Comparison of ENCODE assay signal across 8 mouse cellular contexts in the genomic region with DNA sequence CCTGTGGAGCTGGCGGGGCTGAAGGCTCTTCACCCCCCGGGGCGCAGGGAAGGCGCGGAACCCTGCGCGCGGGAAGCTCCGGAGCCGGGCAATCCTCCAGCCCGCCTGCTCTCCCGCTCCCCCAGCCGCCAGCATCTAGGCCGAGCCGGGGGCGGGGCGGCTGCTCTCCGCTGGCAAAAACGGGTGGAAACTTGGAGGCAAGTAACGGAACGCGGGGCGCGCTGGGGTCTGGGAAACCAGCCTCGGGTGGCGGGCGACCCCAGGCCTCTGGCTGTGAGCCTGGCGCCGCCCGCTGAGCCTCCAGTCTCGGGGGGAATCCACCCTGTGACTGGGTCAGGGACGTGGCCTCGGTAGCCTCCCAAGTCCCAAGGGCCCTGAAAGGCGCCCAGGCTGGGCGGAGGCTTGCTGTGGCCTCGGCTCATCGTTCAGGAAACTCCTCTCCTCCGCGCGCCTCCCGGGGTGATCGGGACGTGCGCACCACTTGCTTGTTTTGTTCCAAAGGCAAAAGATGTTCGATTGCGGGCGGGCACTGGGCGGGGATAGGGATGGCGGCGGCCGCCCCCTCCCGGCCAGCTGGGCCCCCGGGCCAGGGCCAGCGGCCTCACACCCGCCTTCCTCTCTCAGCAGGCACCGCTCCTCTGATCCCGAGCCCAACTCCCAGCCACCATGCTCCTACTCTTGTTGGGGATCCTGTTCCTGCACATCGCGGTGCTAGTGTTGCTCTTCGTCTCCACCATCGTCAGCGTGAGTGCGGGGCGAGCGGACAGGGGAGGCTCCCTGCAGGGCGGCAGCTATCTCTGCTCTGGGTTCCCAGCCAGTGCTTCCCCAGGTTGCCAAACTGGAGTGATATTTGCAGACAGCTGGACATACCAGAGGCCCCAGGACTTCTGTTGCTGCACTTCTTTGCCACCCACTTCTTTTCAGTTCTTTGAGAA. TPM values are rescaled to one million over a fixed set of nuclear protein-coding genes. Genes with fewer than 3 reads are reported as not detected.
DNase-seq lines count a peak whose midpoint lies in the region; ATAC-seq and TF ChIP-seq lines count a peak whose summit lies in the region.

No protein-coding gene starts in this region.

- no peaks in the 10 kb centered on the region for H3K4me1 ChIP-seq in thymus, adult 2 months (replicated peaks; ENCODE audit: control insufficient read depth, insufficient read depth, low read length)
- H3K4me1 ChIP-seq in forebrain, embryonic 11.5 days (replicated peaks; ENCODE audit: control insufficient read depth, insufficient read depth, low read length): peaks cover 12% of the 10 kb centered on the region; the same call in 1 of the 2 replicates
- peaks cover 62% of the 10 kb centered on the region for H3K4me1 ChIP-seq in heart, embryonic 15.5 days (replicated peaks)
- 0 out of 4 replicates have a peak, but pooled peaks cover 0 to 2% of the 10 kb centered on the region in 2 experiments for H3K4me1 ChIP-seq in liver, embryonic 14.5 days (replicated peaks; ENCODE audit: control insufficient read depth in 2 of 2, insufficient read depth in 2 of 2, low read length in 1 of 2)
- H3K4me1 ChIP-seq in neural tube, embryonic 15.5 days: peaks cover 59% of the 10 kb centered on the region

- H3K4me2 ChIP-seq in forebrain, embryonic 11.5 days (ENCODE audit: low read depth, low read length, severe bottlenecking): peak overlapping the region; percentile 91
- peak overlapping the region; percentile 83 for H3K4me2 ChIP-seq in heart, embryonic 15.5 days
- H3K4me2 ChIP-seq in liver, embryonic 14.5 days (ENCODE audit: low read depth): peak overlapping the region; percentile 25
- peak overlapping the region; percentile 99 for H3K4me2 ChIP-seq in neural tube, embryonic 15.5 days

- ATAC-seq in forebrain, embryonic 11.5 days (replicated peaks; ENCODE audit: low FRiP score): peak; percentile 19; the same call in 1 of the 2 replicates
- peak; percentile 60 for ATAC-seq in heart, embryonic 15.5 days (replicated peaks; ENCODE audit: insufficient number of reproducible peaks, insufficient read depth, low FRiP score, low read depth)
- ATAC-seq in liver, embryonic 14.5 days (ENCODE audit: insufficient read depth): no peak
- peak; percentile 56 for ATAC-seq in neural tube, embryonic 15.5 days (ENCODE audit: low FRiP score)

- no peak for TF ChIP-seq POLR2A in thymus, adult 2 months (IDR thresholded peaks at IDR 0.05; ENCODE audit: control insufficient read depth, extremely low read depth, insufficient read depth, low read length, poor library complexity)

- no peak for DNase-seq in thymus, adult 2 months
- DNase-seq in thymus, postnatal 14 days: no peak
- DNase-seq in forebrain, embryonic 11.5 days (ENCODE audit: low spot score): peak; percentile 79
- DNase-seq in kidney, postnatal 25 days: peak; percentile 75 to 89
- no peak for DNase-seq in liver, embryonic 14.5 days (ENCODE audit: low read depth in 3 of 3, low spot score in 3 of 3)
- DNase-seq in yolk sac, embryonic 10.5 days (ENCODE audit: low spot score): peak; percentile 81

- H3K9ac ChIP-seq in forebrain, embryonic 11.5 days (ENCODE audit: low read length): peak overlapping the region; percentile 68
- peak overlapping the region; percentile 82 for H3K9ac ChIP-seq in heart, embryonic 15.5 days
- no peak overlapping the region for H3K9ac ChIP-seq in liver, embryonic 14.5 days (replicated peaks)
- peak overlapping the region; percentile 61 for H3K9ac ChIP-seq in neural tube, embryonic 15.5 days (replicated peaks)

- 4% methylated on average over 64 of the region's 66 CpGs for WGBS in thymus, adult 2 months
- WGBS in forebrain, embryonic 11.5 days: under 1% methylated on average over 63 of the region's 66 CpGs
- under 1% methylated on average over 65 of the region's 66 CpGs for WGBS in heart, embryonic 15.5 days
- 2% methylated on average over 60 of the region's 66 CpGs for WGBS in liver, embryonic 14.5 days (ENCODE audit: insufficient replicate concordance)
- WGBS in neural tube, embryonic 15.5 days: under 1% methylated on average over 64 of the region's 66 CpGs

- no peak for TF ChIP-seq CTCF in thymus, adult 2 months (IDR thresholded peaks at IDR 0.05; ENCODE audit: borderline replicate concordance, control insufficient read depth, extremely low read depth, insufficient read depth, low read length, poor library complexity)
- no peak for TF ChIP-seq CTCF in liver, embryonic 14.5 days (IDR thresholded peaks at IDR 0.05; ENCODE audit: low read depth)

- H3K27ac ChIP-seq in thymus, adult 2 months (ENCODE audit: control insufficient read depth, insufficient read depth, low read length): no peak overlapping the region
- H3K27ac ChIP-seq in forebrain, embryonic 11.5 days (ENCODE audit: low read depth, low read length): no peak overlapping the region
- H3K27ac ChIP-seq in heart, embryonic 15.5 days: peak overlapping the region; percentile 92
- no peak overlapping the region for H3K27ac ChIP-seq in liver, embryonic 14.5 days
- peak overlapping the region; percentile 81 for H3K27ac ChIP-seq in neural tube, embryonic 15.5 days (replicated peaks)

- H3K4me3 ChIP-seq in thymus, adult 2 months (ENCODE audit: control insufficient read depth, insufficient read depth, low read length): 0 out of 2 replicates have a peak overlapping the region, but pooled peaks have one; percentile 10
- H3K4me3 ChIP-seq in forebrain, embryonic 11.5 days (ENCODE audit: low read depth, low read length): peak overlapping the region; percentile 51
- peak overlapping the region; percentile 60 for H3K4me3 ChIP-seq in heart, embryonic 15.5 days
- peak overlapping the region; percentile 16 to 24 for H3K4me3 ChIP-seq in liver, embryonic 14.5 days (ENCODE audit: insufficient read depth in 1 of 2, low read depth in 2 of 2, low read length in 2 of 2)
- peak overlapping the region; percentile 60 for H3K4me3 ChIP-seq in neural tube, embryonic 15.5 days (replicated peaks)

- no peak for TF ChIP-seq EP300 in liver, embryonic 14.5 days (IDR thresholded peaks at IDR 0.05; ENCODE audit: low read depth)

- H3K9me3 ChIP-seq in forebrain, embryonic 11.5 days (ENCODE audit: control insufficient read depth, low read length): no peaks in the 10 kb centered on the region
- H3K9me3 ChIP-seq in heart, embryonic 15.5 days (replicated peaks): no peaks in the 10 kb centered on the region
- no peaks in the 10 kb centered on the region for H3K9me3 ChIP-seq in liver, embryonic 14.5 days (ENCODE audit: control insufficient read depth, low read length)
- no peaks in the 10 kb centered on the region for H3K9me3 ChIP-seq in neural tube, embryonic 15.5 days (replicated peaks)

- peaks cover 6% of the 10 kb centered on the region; the same call in 1 of the 2 replicates for H3K27me3 ChIP-seq in thymus, adult 2 months (ENCODE audit: control insufficient read depth, insufficient read depth, low read length)
- peaks cover 45% of the 10 kb centered on the region for H3K27me3 ChIP-seq in forebrain, embryonic 11.5 days (ENCODE audit: control insufficient read depth, insufficient read depth, low read length)
- peaks cover 3% of the 10 kb centered on the region; the same call in 1 of the 2 replicates for H3K27me3 ChIP-seq in heart, embryonic 15.5 days
- peaks cover 46% of the 10 kb centered on the region for H3K27me3 ChIP-seq in liver, embryonic 14.5 days (ENCODE audit: control insufficient read depth, insufficient read depth, low read length)
- peaks cover 62% of the 10 kb centered on the region for H3K27me3 ChIP-seq in neural tube, embryonic 15.5 days (replicated peaks)

- H3K36me3 ChIP-seq in thymus, adult 2 months (ENCODE audit: control insufficient read depth, insufficient read depth, low read length): no peaks in the 10 kb centered on the region
- H3K36me3 ChIP-seq in forebrain, embryonic 11.5 days (ENCODE audit: control insufficient read depth, insufficient read depth, low read length): no peaks in the 10 kb centered on the region
- peaks cover 14% of the 10 kb centered on the region for H3K36me3 ChIP-seq in heart, embryonic 15.5 days
- no peaks in the 10 kb centered on the region for H3K36me3 ChIP-seq in liver, embryonic 14.5 days (replicated peaks; ENCODE audit: control insufficient read depth, insufficient read depth, low read depth)
- no peaks in the 10 kb centered on the region for H3K36me3 ChIP-seq in neural tube, embryonic 15.5 days

RNA-seq across cellular contexts. Expression of a gene that starts 4.0 kb away (rescaled TPM):
- 24.2 and 27.3 TPM in 2 replicates for polyA plus RNA-seq in thymus, adult 2 months (2012; rRNA removed)
- 19.0 and 20.9 TPM in 2 replicates for polyA plus RNA-seq in forebrain, embryonic 11.5 days (2014; fragmentation: Nextera tagmentation; extraction: Ambion mirVana)
- polyA plus RNA-seq in heart, embryonic 15.5 days (2015; fragmentation: Nextera tagmentation; extraction: Ambion mirVana): 107 and 133 TPM in 2 replicates
- 3.8 and 4.2 TPM in 2 replicates for polyA plus RNA-seq in liver, embryonic 14.5 days (2012; rRNA removed)
- polyA plus RNA-seq in liver, embryonic 14.5 days (2014; fragmentation: Nextera tagmentation; extraction: Ambion mirVana): 12.4 TPM in 2 replicates
- 43.7 and 54.5 TPM in 2 replicates for polyA plus RNA-seq in neural tube, embryonic 15.5 days (2015; fragmentation: Nextera tagmentation; extraction: Ambion mirVana)

Comparison
In these comparisons a context has a peak if more than half of its experiments do, and no peak if none do; other contexts are left out.
1. DNase-seq: peak in forebrain, embryonic 11.5 days (single experiment), kidney, postnatal 25 days (2 of 2) and yolk sac, embryonic 10.5 days (single experiment); none in thymus, adult 2 months (single experiment), thymus, postnatal 14 days (single experiment) and liver, embryonic 14.5 days (0 of 3).
2. H3K27ac ChIP-seq: peak in heart, embryonic 15.5 days (single experiment) and neural tube, embryonic 15.5 days (single experiment); none in thymus, adult 2 months (single experiment), forebrain, embryonic 11.5 days (single experiment) and liver, embryonic 14.5 days (single experiment).
3. H3K4me3 ChIP-seq: peak in every context shown above with its lines; median percentile 60 in heart, embryonic 15.5 days; 60 in neural tube, embryonic 15.5 days; 51 in forebrain, embryonic 11.5 days; 20 in liver, embryonic 14.5 days; 10 in thymus, adult 2 months.
4. H3K4me2 ChIP-seq: peak in every context shown above with its lines; median percentile 99 in neural tube, embryonic 15.5 days; 91 in forebrain, embryonic 11.5 days; 83 in heart, embryonic 15.5 days; 25 in liver, embryonic 14.5 days.